Mouse (Mus musculus): ENCODE results near the gene Nfia.

Nfia gene

DNA sequence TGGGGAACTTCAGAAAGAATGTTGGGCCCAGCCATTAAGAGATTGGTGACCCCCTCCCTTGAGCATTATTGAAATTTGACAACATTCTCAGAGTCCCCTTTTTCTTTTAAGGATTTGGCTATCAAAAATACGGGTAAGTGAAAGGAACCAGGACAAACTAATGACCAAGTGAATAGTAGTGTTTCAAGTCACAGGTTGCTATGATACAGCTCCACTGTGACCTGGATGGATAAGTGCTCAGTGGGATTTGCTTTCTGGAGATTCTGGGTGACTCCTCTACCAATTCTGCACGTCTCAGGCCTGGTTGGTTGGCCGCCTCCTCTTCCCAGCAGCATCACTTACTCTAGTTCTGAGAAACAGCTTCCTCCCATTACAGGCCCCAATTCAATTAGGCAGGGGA is 102.4 kb downstream of the Nfia start:
- DNase-seq: no peak

GRCm38 (mm10) chr4:97875901-97876300 is 103.4 kb downstream of the Nfia start:
- DNase-seq: peak in 1 of 2 experiments; percentile 38

DNA sequence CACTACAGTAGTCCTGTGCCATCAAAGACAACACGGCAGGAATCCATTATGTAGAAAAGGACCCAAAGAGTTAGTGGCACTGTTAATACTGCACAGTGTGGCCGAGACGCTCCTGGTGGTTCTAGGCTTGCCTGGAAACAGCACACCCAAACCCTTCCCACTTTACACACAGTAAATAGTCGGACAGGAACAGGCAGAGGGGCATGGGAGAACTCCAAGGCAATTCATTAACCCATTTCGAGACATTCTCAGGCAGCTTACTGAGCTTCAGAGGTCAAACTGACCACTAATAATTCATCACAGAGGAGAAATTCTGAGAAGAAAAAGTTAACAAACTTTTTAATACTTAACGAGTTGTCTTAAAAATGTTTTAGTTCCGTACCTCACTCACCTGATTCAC is 107.2 kb downstream of the Nfia start:
- DNase-seq: peak; percentile 51 to 69

GRCm38 (mm10) chr4:97880120-97881055 is 107.9 kb downstream of the Nfia start:
- peak; percentile 70 to 73 for DNase-seq

- DNase-seq: no peak
Observed at GRCm38 (mm10) chr4:97885574-97885973, 113.0 kb downstream of the Nfia start.

DNA sequence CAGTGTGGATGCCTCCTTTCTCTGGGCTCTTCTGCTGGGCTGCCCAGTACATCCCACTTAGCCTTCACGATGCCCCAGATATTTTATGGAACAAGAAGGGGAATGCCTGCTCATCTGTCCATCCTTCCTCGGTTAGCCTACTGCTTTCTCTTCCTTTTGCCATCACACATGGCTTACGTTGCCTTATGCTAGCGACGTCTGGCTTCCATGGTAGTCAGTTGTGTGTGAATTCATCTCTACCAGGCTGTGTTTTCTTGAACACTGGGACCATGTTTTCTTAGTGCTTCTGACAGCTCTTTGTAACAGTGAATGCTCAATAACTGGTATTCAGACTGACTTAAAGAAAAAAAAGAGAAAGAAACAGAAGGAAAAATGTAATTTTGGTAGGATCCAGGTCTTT is 113.7 kb downstream of the Nfia start:
- DNase-seq: no peak

DNA sequence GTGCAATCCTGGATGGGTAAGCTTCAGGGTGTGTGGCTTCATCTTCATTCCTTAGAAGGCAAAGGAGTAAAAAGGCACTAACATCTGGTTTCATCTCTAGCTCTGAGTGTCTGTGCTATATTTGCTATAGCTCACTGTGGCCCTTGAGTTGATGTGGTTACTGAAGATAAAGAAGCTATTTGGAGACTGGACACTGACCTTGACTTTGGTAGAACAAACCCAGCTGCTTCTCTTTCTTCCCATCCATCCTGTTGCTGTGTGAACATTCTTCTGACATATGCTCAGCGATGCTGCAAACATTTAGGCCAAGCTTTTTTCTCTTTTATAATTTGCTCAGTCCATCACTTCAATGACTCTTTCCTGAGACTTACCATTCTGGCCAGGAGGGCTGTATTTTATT is 114.7 kb downstream of the Nfia start:
- no peak for DNase-seq

DNA sequence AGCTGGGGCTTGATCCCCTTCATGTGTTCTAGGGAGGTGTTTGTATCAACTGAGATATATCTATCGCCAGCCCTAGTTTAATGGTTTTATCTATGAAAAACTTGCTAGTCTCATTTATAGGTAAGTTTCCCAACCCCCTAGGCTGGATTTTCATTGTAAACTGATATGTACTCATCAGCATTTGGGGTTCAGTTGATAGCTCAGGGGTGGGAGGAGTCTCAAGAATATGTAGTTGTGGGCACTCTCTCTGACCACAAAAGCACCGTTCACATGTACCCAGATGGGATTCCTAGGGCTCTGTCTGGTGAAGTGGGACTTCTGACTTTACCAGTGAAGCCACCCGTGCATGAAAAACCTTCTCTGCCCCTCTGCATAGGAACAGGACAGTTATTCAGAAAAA is 118.5 kb downstream of the Nfia start:
- no peak for DNase-seq

DNA sequence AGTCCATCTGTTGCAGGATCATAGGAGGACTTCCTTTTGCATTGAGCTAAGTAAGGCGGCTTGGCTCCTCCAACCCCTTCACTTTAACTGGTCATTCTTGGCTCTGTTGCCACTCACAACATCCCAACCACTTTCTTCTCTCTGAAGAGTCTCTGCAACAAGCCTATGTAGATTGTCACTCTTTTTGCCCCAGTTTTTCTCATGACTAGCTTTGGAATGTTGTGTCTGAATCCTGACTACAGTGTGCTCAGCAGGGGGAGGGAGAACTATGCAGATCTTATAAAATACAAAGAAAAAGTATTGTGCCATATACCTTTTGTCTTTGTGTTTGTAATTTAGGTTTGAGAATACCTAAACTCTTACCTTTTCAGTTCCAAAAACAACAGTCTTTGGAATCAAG is 119.1 kb downstream of the Nfia start:
- no peak for DNase-seq

DNA sequence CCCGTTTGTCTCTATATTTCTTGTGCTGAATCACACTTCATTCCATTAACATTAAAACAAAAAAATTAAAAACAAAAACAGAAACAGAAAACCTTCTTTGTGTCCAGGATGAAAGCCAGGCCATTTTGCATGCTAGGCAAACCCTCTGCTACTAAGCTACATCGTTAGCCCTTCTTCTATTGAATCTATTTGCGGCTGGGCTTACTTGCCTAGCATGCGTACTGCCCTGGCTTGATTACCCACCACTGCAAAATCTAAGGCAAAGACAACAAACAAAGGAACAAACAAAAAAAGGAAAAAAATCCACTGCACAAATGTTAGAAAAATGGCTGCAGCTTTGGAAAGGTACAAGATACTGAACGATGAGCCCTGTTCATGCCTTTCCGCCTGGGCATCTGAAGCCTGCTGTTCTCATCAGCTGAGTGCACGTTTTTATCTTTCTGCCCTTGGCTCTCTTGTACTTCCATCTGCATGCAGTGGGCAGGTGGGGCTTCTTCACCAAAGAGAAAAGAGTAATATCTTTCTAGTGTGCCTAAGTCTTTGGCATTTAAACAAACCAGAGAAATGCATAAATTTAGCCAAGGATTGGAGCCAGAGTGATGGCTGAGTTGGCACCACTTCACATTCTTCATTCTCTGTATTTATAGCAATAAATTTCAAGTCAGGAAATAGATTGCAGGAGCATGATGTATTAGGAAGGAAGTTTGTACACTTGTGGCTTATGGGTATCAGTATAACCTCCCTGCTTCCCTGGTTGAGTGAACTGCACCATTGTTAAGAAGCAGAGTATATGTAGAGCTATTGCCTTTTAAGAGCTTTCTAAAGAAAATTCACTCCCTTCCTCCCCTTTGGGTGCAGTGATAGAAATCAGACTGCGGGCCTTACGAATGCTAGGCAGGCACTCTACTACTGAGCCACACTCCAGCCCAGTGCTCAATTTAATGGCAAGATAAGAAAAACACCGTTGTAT is 121.7 kb downstream of the Nfia start:
- no peak for DNase-seq

GRCm38 (mm10) chr4:97895940-97896339 is 123.4 kb downstream of the Nfia start:
- DNase-seq: no peak

- DNase-seq: no peak
Observed at GRCm38 (mm10) chr4:97900256-97900944, 127.9 kb downstream of the Nfia start.

DNA sequence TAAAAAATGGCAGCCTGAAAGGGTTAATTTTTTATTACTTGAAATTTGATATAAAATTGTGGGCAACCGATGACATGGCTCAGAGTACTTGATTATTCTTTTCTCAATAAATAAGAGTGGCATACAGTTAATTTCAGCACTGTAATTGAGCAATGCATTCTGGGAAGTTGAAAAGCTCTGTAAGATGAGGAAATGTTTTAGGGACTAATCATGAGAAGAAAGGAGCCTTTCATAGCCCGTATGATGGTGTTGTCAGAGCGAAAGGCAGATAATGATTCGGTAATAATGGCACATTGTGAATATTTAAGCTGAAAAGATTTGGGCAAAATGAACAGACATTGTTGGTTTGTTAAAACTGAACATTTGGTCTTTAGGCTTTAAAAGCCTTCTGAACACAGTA is 133.3 kb downstream of the Nfia start:
- DNase-seq: no peak

GRCm38 (mm10) chr4:97908576-97909147 is 136.1 kb downstream of the Nfia start:
- DNase-seq: peak; percentile 49 to 55

GRCm38 (mm10) chr4:97910115-97910776 is 137.7 kb downstream of the Nfia start:
- no peak for DNase-seq

DNA sequence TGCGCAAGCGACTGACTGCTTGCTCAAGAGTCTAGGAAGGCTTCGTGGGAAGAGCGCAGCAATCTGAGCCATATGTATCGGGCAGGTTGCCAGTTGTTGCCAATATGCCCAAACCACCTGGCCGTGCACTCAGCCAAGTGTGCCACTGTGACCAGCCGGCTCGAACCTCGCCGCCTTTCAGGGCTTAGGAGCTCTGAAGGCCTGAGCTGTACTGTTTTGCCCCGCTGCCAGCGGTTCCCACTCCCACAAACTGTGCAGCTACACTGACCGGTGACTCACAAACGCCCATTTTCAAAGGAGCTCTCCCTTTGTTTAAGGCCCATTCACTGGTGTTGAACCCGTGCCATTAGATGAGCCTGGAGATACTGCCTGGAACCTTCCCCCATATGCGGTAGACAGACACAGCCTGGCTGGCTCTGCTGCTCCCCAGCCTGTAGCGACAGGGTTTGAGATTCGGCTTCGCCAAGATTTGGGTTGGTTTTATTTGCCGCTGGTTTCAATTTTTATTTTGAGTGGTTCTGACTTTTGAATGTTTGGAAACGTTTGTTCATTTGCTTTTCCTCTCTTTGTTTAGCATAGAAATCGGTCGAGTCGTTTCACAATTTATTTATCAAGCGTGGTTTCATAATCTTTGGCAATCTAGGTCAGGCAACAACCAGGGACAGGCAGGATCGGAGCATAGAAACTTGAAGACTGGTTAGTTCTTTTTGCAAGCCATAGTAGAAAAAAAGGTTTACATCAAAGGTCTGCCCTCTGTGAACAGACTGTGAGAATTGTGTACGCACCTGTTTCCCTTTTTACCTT is 138.4 kb downstream of the Nfia start:
- no peak for DNase-seq

DNA sequence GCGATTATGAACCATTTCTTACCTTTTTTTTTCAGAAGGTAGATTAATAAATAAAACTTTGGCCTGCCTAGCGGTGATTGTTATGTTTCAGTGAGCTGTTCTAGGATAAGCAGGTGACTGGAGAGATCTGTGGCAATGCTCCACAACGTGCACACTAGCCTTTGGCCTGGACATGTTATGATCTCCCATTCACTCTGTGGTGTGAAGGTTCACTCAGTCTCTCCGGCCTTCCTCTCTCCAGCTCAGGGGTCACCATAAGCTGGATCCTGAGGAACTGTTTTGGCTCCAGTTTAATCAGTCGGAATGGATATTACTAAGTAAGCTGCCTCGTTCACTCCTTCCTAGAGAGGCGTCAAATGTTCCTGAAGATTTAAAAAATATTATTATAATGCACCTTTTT is 139.2 kb downstream of the Nfia start:
- DNase-seq: peak; percentile 65 to 66

GRCm38 (mm10) chr4:97912155-97912554 is 139.6 kb downstream of the Nfia start:
- no peak for DNase-seq

- no peak for DNase-seq
Observed at GRCm38 (mm10) chr4:97912560-97912959, 140.0 kb downstream of the Nfia start.

DNA sequence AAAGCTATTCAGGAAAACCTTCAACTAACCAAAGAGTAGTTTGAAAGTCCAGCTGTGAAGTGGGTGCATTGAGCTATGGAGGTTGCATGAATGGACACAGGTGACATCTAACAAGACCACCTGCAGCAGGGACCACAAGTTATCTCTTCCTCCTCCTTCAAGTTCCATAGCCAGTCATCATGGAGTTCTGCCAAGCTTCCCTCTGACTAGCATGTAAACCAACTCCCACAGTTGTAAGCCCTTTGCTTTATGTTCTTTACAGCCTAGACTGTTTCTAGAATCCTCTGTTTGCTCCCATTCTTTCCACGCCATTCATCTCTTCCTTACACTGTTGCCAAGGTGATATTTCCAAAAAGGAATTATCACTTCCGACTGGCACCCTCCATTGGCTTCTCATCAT is 141.8 kb downstream of the Nfia start:
- DNase-seq: no peak

- DNase-seq: no peak
Observed at GRCm38 (mm10) chr4:97914761-97915160, 142.2 kb downstream of the Nfia start.
